Mouse (Mus musculus) liver, adult 10 weeks (tissue): ENCODE measurements around the gene Tnn. TPM values are rescaled to one million over a fixed set of nuclear protein-coding genes. Genes with fewer than 3 reads are reported as not detected.

Experiments
- polyA plus RNA-seq: library from polyadenylated mRNA; stranded (reverse); fragments of 350-450 nt; fragmentation: Illumina TruSeq; extraction: RNeasy Lipid Tissue Mini Kit (QIAGEN cat#74804); gene quantifications from one replicate; pipeline ENCODE4 v1.2.3, GENCODE M21; 2014; ENCODE audit warnings: low read depth, low replicate concordance

The Tnn gene
- not detected for polyA plus RNA-seq

DNA sequence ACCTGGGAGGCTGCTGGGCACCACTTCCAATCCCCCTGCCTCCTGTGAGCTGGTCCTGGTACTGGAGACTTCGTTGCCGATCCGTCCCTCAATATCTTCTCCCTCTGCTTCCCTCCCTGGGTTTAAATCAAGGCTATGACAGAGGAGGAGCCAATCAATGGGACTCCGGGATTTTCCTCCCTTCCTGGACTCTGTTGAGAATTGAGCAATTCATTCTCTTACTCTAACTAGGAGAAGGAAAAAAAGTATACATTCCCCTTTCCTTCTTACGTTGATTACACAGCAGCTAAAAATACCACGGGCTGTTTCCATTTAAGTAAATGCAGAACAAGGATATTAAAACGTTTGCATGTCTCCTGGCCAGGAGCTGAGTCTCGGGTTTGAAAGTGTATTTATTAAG lies at the start of gene Tnn:
TSS of gene Tnn (minus strand) at position 101 of the 400 bp plus-strand sequence.

GRCm38 (mm10) chr1:160194529-160195336 lies 41.4 kb upstream of the Tnn start, which contains the start of gene Mrps14:
Gene Mrps14 (plus strand): TSS chr1:160195215.

DNA sequence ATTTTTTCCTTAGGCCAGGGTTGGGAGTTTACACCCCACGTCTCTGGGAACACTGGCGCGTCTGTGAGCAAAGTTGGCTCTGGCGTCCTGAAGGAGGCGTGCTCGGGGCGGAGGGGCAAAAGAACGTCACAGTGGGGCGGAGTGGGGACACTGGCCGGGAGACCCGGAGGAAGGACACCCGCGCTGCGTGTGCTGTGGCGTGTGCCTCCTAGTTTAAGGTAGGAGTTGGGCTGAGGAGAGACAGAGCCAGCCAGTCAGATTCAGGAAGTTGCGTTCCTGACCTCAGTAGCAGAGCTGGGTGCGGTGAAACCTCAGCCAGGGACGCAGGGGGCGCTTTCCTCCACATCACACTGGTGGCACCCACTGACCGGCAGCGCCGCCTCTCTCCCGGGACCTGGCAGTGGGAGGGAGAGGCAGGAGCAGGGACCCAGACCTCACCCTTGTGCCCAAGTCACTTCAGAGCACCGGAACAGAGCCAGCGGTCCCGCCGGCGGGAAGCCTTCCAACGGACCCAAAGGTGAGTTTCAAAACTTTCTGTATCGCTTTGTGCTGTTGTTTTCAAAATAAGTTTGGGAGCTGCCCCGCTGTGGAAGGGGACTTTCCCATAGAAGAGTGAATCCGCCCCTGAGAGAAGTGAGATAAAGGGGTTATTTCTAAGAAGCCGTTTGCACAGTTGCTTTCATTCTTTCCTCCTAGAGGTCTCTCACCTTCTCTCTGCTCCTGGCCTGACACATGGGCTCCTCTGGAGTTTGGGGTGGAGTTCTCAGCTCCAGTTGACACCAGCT lies 109.0 kb downstream of the Tnn start, which contains the start of gene 4930523C07Rik:
TSS of gene 4930523C07Rik (plus strand) at position 146 of the 785 bp plus-strand sequence.

Other genes starting within 250 kb of the Tnn start
- 7.2 TPM for gene 4930523C07Rik, start 109.2 kb downstream of the Tnn start, polyA plus RNA-seq
- 37.1 TPM for gene Mrps14, start 41.6 kb upstream of the Tnn start, polyA plus RNA-seq
- gene Cacybp, start 59.3 kb upstream of the Tnn start, polyA plus RNA-seq = 91.0 TPM